Mouse (Mus musculus): ENCODE data around the gene Adora3. TPM values are rescaled to one million over a fixed set of nuclear protein-coding genes. Genes with fewer than 3 reads are reported as not detected.

Gene Adora3
- polyA plus RNA-seq (2015; fragmentation: Illumina TruSeq; extraction: RNeasy Lipid Tissue Mini Kit (QIAGEN cat#74804); ENCODE audit: insufficient read depth, low read depth, low replicate concordance): not detected

GRCm38 (mm10) chr3:105870558-105870957 lies at the start of gene Adora3, which contains the start of gene Tmigd3:
Gene Adora3, plus strand, starts transcription at chr3:105870858.
Gene Tmigd3, plus strand, starts transcription at chr3:105870903.

GRCm38 (mm10) chr3:105932240-105933071 lies 61.8 kb downstream of the Adora3 start, which contains the start of gene I830077J02Rik:
Gene I830077J02Rik, minus strand, starts transcription at chr3:105932664.

Other genes with a start within 250 kb of the Adora3 start
- gene Ddx20, start 183.3 kb upstream of the Adora3 start, polyA plus RNA-seq (2015; fragmentation: Illumina TruSeq; extraction: RNeasy Lipid Tissue Mini Kit (QIAGEN cat#74804); ENCODE audit: insufficient read depth, low read depth, low replicate concordance): 5.4 TPM
- gene Inka2, start 166.3 kb upstream of the Adora3 start, polyA plus RNA-seq (2015; fragmentation: Illumina TruSeq; extraction: RNeasy Lipid Tissue Mini Kit (QIAGEN cat#74804); ENCODE audit: insufficient read depth, low read depth, low replicate concordance): 1.7 TPM
- 14.6 TPM for gene Rap1a, start 69.5 kb upstream of the Adora3 start, polyA plus RNA-seq (2015; fragmentation: Illumina TruSeq; extraction: RNeasy Lipid Tissue Mini Kit (QIAGEN cat#74804); ENCODE audit: insufficient read depth, low read depth, low replicate concordance)
- gene Tmigd3, start within 50 bp of the Adora3 start, polyA plus RNA-seq (2015; fragmentation: Illumina TruSeq; extraction: RNeasy Lipid Tissue Mini Kit (QIAGEN cat#74804); ENCODE audit: insufficient read depth, low read depth, low replicate concordance): 2.9 TPM
- not detected for gene I830077J02Rik, start 61.8 kb downstream of the Adora3 start, polyA plus RNA-seq (2015; fragmentation: Illumina TruSeq; extraction: RNeasy Lipid Tissue Mini Kit (QIAGEN cat#74804); ENCODE audit: insufficient read depth, low read depth, low replicate concordance)
- 7.1 TPM for gene Wdr77, start 88.5 kb downstream of the Adora3 start, polyA plus RNA-seq (2015; fragmentation: Illumina TruSeq; extraction: RNeasy Lipid Tissue Mini Kit (QIAGEN cat#74804); ENCODE audit: insufficient read depth, low read depth, low replicate concordance)
- gene Atp5f1, start 89.2 kb downstream of the Adora3 start, polyA plus RNA-seq (2015; fragmentation: Illumina TruSeq; extraction: RNeasy Lipid Tissue Mini Kit (QIAGEN cat#74804); ENCODE audit: insufficient read depth, low read depth, low replicate concordance): 41.3 TPM
- gene Ovgp1, start 102.9 kb downstream of the Adora3 start, polyA plus RNA-seq (2015; fragmentation: Illumina TruSeq; extraction: RNeasy Lipid Tissue Mini Kit (QIAGEN cat#74804); ENCODE audit: insufficient read depth, low read depth, low replicate concordance): 1.5 TPM
- not detected for gene Pifo, start 143.8 kb downstream of the Adora3 start, polyA plus RNA-seq (2015; fragmentation: Illumina TruSeq; extraction: RNeasy Lipid Tissue Mini Kit (QIAGEN cat#74804); ENCODE audit: insufficient read depth, low read depth, low replicate concordance)
- gene Chil5, start 162.0 kb downstream of the Adora3 start, polyA plus RNA-seq (2015; fragmentation: Illumina TruSeq; extraction: RNeasy Lipid Tissue Mini Kit (QIAGEN cat#74804); ENCODE audit: insufficient read depth, low read depth, low replicate concordance): not detected
- gene Chia1, start 242.4 kb downstream of the Adora3 start, polyA plus RNA-seq (2015; fragmentation: Illumina TruSeq; extraction: RNeasy Lipid Tissue Mini Kit (QIAGEN cat#74804); ENCODE audit: insufficient read depth, low read depth, low replicate concordance): not detected

Measured in pancreas, adult 10 weeks (tissue).